Mouse (Mus musculus) heart, embryonic 13.5 days (tissue): ENCODE measurements at regions not wholly inside any gene's neighbourhood (a gene's known extent, or its start where the extent isn't known, plus 50 kb on each side); places are given as distances from the start of the nearest gene placed in this dataset.
"Not testable (repeated sequence)": the region's sequence is repeated elsewhere in the genome, so short reads cannot be mapped to it uniquely, and the experiment has no call there.

Source experiments
- ATAC-seq: fragments of 200-750 bp; cut with Nextera tagmentation; 2 replicates; pipeline ENCODE4 v1.8.0; 2017; ENCODE audit warnings: moderate TSS enrichment; ENCODE audit not compliant: insufficient number of reproducible peaks, low FRiP score, low TSS enrichment; ENCODE audit errors: extremely low read depth
- H3K27ac ChIP-seq: fragments of 300-500 bp; sonication (generic); replicated peaks from 2 replicates; pipeline ENCODE4 v1.5.1; 2015; ENCODE audit warnings: moderate library complexity, mild to moderate bottlenecking, inconsistent platforms
- H3K27me3 ChIP-seq: fragments of 300-500 bp; sonication (generic); replicated peaks from 2 replicates; pipeline ENCODE4 v1.6.1; 2015; ENCODE audit warnings: mild to moderate bottlenecking, inconsistent platforms
- H3K36me3 ChIP-seq: fragments of 300-500 bp; sonication (generic); 2 replicates; pipeline ENCODE4 v1.6.1; 2015; ENCODE audit warnings: mild to moderate bottlenecking, inconsistent platforms
- H3K4me1 ChIP-seq: fragments of 300-500 bp; sonication (generic); 2 replicates; pipeline ENCODE4 v1.6.1; 2015; ENCODE audit warnings: inconsistent platforms
- H3K4me2 ChIP-seq: fragments of 300-500 bp; sonication (generic); 2 replicates; pipeline ENCODE4 v1.6.1; 2015; ENCODE audit warnings: inconsistent platforms, mild to moderate bottlenecking, moderate library complexity
- H3K4me3 ChIP-seq: fragments of 300-500 bp; sonication (generic); 2 replicates; pipeline ENCODE4 v1.5.1; 2015; ENCODE audit warnings: moderate library complexity, mild to moderate bottlenecking, inconsistent platforms
- H3K9ac ChIP-seq: fragments of 300-500 bp; sonication (generic); 2 replicates; pipeline ENCODE4 v1.6.1; 2015; ENCODE audit warnings: inconsistent platforms, mild to moderate bottlenecking, moderate library complexity
- H3K9me3 ChIP-seq: fragments of 300-500 bp; sonication (generic); 2 replicates; pipeline ENCODE4 v1.6.1; 2016; ENCODE audit warnings: inconsistent platforms
- WGBS: fragments of 180-500 bp; shearing (Covaris S2); methylation state at CpG from one replicate; pipeline ENCODE4 v1.1.7; 2015; ENCODE audit warnings: mixed read lengths; 5-methylcytosine and 5-hydroxymethylcytosine counted together

DNA sequence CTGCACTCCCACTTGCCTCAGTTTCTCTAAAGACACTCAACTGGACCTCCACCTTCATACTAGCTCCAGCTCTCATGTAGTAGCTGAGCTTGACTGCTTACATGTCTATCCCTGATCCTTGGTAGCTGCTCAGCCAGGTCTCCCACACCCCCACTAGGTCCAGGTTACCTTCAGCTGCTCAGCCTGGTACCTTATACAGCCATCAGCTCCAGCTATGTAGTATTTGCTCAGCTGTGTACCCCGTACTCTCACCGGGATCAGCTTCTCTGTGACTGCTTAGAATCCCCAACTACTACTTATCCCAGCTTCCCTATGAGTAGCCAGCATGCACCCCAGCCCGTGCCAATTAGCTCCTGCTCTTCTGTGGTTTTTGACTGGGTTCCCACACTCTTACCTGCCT lies 148.1 kb downstream of the Tmem121 start:
- WGBS: 81% methylated on average over 3 of the region's 3 CpGs
- not testable (repeated sequence) for ATAC-seq, H3K4me3 ChIP-seq

DNA sequence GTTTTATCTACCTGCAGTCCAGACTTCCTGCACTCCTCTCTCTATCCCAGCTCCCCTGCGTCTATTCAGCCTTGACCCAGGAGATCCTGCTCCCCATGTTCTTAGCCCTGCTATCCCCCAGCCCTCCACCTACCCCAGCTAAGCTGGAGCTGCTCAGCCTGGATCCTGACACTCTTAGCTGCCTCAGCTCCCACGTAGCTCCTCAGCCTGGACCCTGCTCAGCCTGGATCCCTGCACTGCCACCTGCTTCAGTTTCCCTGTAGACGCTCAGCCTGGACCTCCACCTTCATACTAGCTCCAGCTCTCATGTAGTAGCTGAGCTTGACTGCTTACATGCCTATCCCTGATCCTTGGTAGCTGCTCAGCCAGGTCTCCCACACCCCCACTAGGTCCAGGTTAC lies 151.5 kb downstream of the Tmem121 start:
- no peaks in the 10 kb centered on the region for H3K4me1 ChIP-seq
- H3K4me2 ChIP-seq: no peak overlapping the region
- H3K36me3 ChIP-seq: no peaks in the 10 kb centered on the region
- no peak overlapping the region for H3K27ac ChIP-seq
- no peaks in the 10 kb centered on the region for H3K27me3 ChIP-seq
- no peak overlapping the region for H3K9ac ChIP-seq
- H3K9me3 ChIP-seq: no peaks in the 10 kb centered on the region
- H3K4me3 ChIP-seq: no peak overlapping the region
- 50% methylated on average over 3 of the region's 3 CpGs for WGBS
- no peak for ATAC-seq

More for the DNA sequence above, 148.1 kb downstream of the Tmem121 start:
- not testable (repeated sequence) for H3K9ac ChIP-seq, H3K4me1 ChIP-seq, H3K27ac ChIP-seq, H3K27me3 ChIP-seq, H3K36me3 ChIP-seq, H3K9me3 ChIP-seq, H3K4me2 ChIP-seq

DNA sequence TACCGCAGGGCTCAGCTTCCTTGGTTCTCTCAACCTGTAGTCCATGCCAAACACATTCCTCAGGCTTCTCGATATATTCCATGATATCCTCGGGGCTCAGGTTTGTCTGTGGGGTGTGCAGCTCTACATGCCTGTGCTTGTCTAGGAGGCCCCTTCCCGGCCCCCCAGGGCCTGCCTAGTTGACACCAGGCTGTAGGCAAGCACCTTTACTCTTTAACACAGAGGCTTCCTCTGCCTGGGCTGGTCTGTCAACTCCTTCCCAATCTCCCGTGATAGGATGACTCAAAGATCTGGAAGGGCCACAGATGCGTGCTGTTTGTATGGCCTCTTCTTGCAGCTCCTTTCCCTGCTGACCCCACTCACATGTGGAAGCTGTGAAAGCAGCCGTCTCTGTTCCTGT lies 150.4 kb upstream of the Adam6b start:
- Histone ChIP-seq H3K4me2 (no peak overlapping the region), H3K4me1 (no peaks in the 10 kb centered on the region), H3K36me3 (no peaks in the 10 kb centered on the region), H3K27me3 (no peaks in the 10 kb centered on the region), H3K9ac (no peak overlapping the region), H3K27ac (no peak overlapping the region), H3K9me3 (no peaks in the 10 kb centered on the region), H3K4me3 (no peak overlapping the region)
- WGBS: 49% methylated on average over 7 of the region's 7 CpGs
- no peak for ATAC-seq

DNA sequence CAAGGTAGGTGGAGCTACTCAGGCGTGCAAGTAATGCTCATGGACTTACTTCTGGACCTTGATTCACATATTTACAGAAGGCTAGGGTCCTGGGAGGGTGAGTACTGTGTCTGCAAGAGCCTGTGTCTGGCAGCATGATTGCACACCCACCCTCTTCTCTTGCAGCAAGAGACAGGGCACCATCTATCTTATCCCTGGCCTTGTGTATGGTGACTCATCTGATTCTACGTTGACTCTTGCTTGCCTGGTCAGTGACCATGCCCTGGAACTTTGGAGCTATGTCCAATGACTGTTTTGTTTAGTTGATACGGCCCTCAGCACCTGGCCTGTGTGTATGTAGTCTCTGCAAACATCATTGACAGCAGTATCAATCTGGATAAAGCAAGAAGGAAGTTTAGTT lies 148.3 kb upstream of the Adam6b start:
- Histone ChIP-seq H3K27me3 (no peaks in the 10 kb centered on the region), H3K36me3 (no peaks in the 10 kb centered on the region), H3K27ac (no peak overlapping the region), H3K4me3 (no peak overlapping the region), H3K9me3 (no peaks in the 10 kb centered on the region), H3K4me1 (no peaks in the 10 kb centered on the region), H3K9ac (no peak overlapping the region), H3K4me2 (no peak overlapping the region)
- WGBS: 62% methylated on average over 3 of the region's 3 CpGs
- no peak for ATAC-seq

DNA sequence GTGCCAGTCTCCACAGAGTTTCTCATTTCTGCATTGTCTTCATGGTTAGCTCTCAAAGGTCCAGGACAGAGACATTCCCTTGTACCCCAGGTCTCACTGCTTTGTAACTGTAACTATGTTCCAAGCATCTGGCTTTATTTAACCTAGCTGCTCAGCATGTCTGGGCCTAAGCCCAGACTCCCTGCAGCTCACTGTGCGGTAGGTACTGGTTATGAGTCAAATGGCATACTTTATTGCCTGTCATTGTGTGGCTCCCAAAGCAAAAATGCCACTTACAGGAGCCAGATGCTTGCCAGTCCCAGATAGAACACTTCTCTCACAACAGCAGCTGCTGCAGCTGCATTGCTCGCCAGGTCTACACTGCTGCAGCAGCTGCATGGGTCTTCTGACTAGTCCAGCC lies 134.2 kb upstream of the Adam6b start:
- no peak for ATAC-seq
- Histone ChIP-seq H3K36me3 (no peaks in the 10 kb centered on the region), H3K27ac (no peak overlapping the region), H3K9ac (no peak overlapping the region), H3K4me1 (no peaks in the 10 kb centered on the region), H3K4me2 (no peak overlapping the region), H3K9me3 (no peaks in the 10 kb centered on the region), H3K27me3 (no peaks in the 10 kb centered on the region), H3K4me3 (no peak overlapping the region)
- WGBS: 65% methylated on average over 2 of the region's 2 CpGs

DNA sequence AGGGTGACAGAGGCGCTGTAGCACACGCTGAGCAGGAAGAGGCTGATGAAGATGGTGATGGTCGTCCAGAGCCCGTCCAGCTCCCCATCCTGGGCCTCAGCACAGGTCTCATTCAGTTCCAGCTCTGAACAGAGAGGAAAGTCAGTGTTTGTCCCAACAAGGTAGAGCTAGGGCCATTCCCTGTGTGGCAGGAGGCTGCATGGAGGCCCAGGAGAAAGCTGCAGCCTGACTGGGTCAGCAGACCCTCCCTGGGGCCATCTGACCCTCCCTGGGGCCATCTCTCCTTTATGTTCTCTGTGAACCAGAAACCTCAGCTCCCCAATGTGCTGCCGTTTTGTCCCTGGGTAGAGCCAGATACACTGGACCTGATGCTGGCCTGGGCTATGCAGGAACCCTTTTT lies 131.2 kb upstream of the Adam6b start:
- H3K36me3 ChIP-seq: no peaks in the 10 kb centered on the region
- H3K9me3 ChIP-seq: 0 out of 2 replicates have a peak, but pooled peaks cover 3% of the 10 kb centered on the region
- no peak overlapping the region for H3K9ac ChIP-seq
- no peak overlapping the region for H3K4me2 ChIP-seq
- no peaks in the 10 kb centered on the region for H3K4me1 ChIP-seq
- 71% methylated on average over 5 of the region's 5 CpGs for WGBS
- no peak overlapping the region for H3K27ac ChIP-seq
- no peaks in the 10 kb centered on the region for H3K27me3 ChIP-seq
- H3K4me3 ChIP-seq: no peak overlapping the region
- no peak for ATAC-seq

DNA sequence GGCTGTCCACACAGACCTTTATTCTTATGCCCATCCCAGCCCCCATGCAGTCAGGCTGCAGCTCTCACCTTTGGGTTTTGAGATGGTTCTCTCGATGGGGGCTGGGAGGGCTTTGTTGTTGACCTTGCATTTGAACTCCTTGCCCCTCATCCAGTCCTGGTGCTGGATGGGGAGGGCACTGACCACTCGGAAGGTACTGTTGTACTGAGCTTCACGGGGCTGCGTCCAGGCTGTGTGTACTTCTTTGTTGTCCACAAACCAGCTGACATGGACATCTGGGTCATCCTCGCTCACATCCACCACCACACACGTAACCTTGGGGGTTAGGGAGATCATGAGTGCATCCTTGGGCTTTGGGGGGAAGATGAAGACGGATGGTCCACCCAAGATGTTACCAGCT lies 129.3 kb upstream of the Adam6b start:
- H3K9me3 ChIP-seq: 0 out of 2 replicates have a peak, but pooled peaks cover 3% of the 10 kb centered on the region
- no peak overlapping the region for H3K4me3 ChIP-seq
- no peaks in the 10 kb centered on the region for H3K27me3 ChIP-seq
- no peaks in the 10 kb centered on the region for H3K4me1 ChIP-seq
- 69% methylated on average over 7 of the region's 7 CpGs for WGBS
- H3K27ac ChIP-seq: no peak overlapping the region
- H3K9ac ChIP-seq: no peak overlapping the region
- no peak for ATAC-seq
- no peak overlapping the region for H3K4me2 ChIP-seq
- H3K36me3 ChIP-seq: no peaks in the 10 kb centered on the region

DNA sequence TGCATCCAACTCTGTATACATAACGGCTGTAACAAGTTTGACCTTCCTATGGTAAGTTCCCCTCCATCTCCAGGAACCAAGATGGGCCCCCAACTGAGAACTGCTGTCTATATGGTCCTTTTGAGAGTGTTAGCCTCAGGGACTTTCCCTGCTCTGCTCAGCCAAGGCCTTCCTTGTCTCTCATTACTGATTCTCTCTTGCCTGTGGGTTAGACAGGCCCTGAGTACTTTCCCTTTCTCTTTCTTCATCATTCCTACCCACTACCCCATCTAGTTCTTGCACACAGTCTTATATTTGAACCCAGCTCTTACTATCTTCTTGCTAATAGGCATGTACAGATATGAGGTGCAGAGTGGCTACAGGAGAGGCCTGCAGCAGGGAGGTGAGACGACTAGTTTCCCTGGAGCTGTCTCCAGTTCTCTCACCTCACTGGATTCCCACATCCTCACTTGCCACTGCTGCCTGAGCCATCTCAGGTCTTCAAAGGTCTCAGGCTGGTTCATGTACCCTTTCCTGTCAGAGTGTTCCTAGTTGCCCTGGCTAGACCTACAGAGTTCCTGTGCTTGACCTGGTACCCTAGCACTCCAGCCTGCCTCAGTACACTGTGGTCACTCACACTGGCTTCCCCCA lies 126.8 kb upstream of the Adam6b start:
- no peak overlapping the region for H3K9ac ChIP-seq
- H3K9me3 ChIP-seq: 0 out of 2 replicates have a peak, but pooled peaks cover 3% of the 10 kb centered on the region
- no peaks in the 10 kb centered on the region for H3K27me3 ChIP-seq
- no peak overlapping the region for H3K27ac ChIP-seq
- ATAC-seq: no peak
- H3K4me2 ChIP-seq: no peak overlapping the region
- no peak overlapping the region for H3K4me3 ChIP-seq
- 55% methylated on average over 2 of the region's 2 CpGs for WGBS
- no peaks in the 10 kb centered on the region for H3K36me3 ChIP-seq
- no peaks in the 10 kb centered on the region for H3K4me1 ChIP-seq

DNA sequence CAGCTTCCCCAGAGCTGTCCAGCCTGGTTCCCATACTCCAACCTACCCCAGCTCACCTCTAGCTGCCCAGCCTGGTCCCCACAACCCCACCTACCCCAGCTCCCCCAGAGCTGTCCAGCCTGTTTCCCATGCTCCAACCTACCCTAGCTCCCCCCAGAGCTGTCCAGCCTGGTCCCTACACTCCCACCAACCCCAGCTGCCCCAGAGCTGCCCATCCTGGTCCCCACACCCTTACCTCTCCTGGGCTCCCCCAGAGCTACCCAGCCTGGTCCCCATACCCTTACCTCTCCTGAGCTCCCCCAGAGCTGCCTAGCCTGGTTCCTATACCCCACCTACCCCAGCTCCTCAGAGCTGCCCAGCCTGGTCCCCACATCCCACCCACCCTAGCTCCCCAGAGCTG lies 125.3 kb upstream of the Adam6b start:
- H3K27me3 ChIP-seq: no peaks in the 10 kb centered on the region
- H3K9ac ChIP-seq: no peak overlapping the region
- no peak for ATAC-seq
- no peak overlapping the region for H3K4me2 ChIP-seq
- no peaks in the 10 kb centered on the region for H3K4me1 ChIP-seq
- no peaks in the 10 kb centered on the region for H3K36me3 ChIP-seq
- no peak overlapping the region for H3K4me3 ChIP-seq
- 0 out of 2 replicates have a peak, but pooled peaks cover 3% of the 10 kb centered on the region for H3K9me3 ChIP-seq
- no peak overlapping the region for H3K27ac ChIP-seq

DNA sequence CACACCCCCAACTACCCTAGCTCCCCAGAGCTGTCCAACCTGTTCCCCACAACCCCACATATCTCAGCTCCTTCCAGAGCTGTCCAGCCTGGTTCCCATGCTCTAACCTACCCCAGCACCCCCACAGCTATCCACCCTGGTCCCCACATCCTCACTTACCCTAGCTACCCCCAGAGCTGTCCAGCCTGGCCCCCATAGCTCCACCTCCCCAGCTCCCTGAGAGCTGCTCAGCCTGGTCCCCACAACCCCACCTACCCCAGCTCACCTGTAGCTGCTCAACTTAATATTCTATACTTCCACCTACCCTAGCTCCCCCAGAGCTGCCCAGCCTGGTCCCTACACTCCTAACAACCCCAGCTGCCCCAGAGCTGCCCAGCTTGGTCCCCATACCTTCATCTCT lies 124.9 kb upstream of the Adam6b start:
- ATAC-seq: no peak
- H3K36me3 ChIP-seq: no peaks in the 10 kb centered on the region
- H3K9me3 ChIP-seq: 0 out of 2 replicates have a peak, but pooled peaks cover 3% of the 10 kb centered on the region
- no peaks in the 10 kb centered on the region for H3K27me3 ChIP-seq
- no peak overlapping the region for H3K9ac ChIP-seq
- H3K4me1 ChIP-seq: no peaks in the 10 kb centered on the region
- no peak overlapping the region for H3K4me2 ChIP-seq
- H3K27ac ChIP-seq: no peak overlapping the region
- no peak overlapping the region for H3K4me3 ChIP-seq

DNA sequence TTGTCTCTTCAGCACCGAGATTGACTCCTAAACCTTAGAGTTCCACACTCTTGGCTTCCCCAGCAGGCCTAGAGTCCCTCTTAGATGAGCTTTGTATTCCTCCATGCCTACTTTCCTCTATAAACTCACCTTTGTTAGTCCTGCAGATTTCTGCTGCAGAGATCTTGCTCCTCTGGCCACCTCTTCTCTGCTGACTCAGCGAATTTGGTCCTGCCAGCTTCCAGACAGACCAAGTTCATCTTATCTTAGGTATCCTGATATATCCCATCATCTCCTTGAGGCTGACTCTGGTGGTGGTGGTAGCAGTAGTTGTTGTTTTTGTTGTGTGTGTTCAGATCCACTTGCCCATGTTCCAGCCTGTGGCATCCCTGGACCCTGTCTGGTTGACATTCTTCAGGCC lies 123.5 kb upstream of the Adam6b start:
- H3K36me3 ChIP-seq: no peaks in the 10 kb centered on the region
- H3K9ac ChIP-seq: no peak overlapping the region
- no peaks in the 10 kb centered on the region for H3K4me1 ChIP-seq
- no peaks in the 10 kb centered on the region for H3K27me3 ChIP-seq
- H3K9me3 ChIP-seq: 0 out of 2 replicates have a peak, but pooled peaks cover 3% of the 10 kb centered on the region
- ATAC-seq: no peak
- 47% methylated on average over 2 of the region's 2 CpGs for WGBS
- H3K4me3 ChIP-seq: no peak overlapping the region
- H3K4me2 ChIP-seq: no peak overlapping the region
- H3K27ac ChIP-seq: no peak overlapping the region

DNA sequence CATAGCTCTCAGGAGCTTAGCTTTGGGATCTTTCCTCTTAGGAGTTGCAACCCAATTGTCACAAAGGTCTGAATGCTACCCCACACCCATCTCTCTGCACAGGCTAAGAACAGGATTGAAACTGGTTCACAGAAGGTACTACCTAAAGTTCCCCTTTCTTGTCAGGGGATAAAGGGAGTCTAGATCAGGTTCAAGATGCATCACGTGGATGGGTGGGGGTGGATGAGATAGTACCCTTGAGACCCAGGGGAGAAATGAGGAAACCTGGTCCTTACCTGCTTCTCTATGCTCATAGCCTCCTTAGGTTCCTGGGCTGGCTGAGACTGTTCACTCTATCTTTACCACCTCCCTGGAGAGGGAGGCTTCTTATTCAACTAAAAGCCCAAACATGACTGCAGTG lies 122.9 kb upstream of the Adam6b start:
- H3K4me3 ChIP-seq: no peak overlapping the region
- WGBS: 29% methylated on average over 1 of the region's 1 CpGs
- H3K4me2 ChIP-seq: no peak overlapping the region
- H3K9ac ChIP-seq: no peak overlapping the region
- no peak for ATAC-seq
- no peaks in the 10 kb centered on the region for H3K36me3 ChIP-seq
- no peaks in the 10 kb centered on the region for H3K9me3 ChIP-seq
- no peaks in the 10 kb centered on the region for H3K4me1 ChIP-seq
- H3K27ac ChIP-seq: no peak overlapping the region
- no peaks in the 10 kb centered on the region for H3K27me3 ChIP-seq
